8 mouse cellular contexts compared by ENCODE assay signal in the genomic region with DNA sequence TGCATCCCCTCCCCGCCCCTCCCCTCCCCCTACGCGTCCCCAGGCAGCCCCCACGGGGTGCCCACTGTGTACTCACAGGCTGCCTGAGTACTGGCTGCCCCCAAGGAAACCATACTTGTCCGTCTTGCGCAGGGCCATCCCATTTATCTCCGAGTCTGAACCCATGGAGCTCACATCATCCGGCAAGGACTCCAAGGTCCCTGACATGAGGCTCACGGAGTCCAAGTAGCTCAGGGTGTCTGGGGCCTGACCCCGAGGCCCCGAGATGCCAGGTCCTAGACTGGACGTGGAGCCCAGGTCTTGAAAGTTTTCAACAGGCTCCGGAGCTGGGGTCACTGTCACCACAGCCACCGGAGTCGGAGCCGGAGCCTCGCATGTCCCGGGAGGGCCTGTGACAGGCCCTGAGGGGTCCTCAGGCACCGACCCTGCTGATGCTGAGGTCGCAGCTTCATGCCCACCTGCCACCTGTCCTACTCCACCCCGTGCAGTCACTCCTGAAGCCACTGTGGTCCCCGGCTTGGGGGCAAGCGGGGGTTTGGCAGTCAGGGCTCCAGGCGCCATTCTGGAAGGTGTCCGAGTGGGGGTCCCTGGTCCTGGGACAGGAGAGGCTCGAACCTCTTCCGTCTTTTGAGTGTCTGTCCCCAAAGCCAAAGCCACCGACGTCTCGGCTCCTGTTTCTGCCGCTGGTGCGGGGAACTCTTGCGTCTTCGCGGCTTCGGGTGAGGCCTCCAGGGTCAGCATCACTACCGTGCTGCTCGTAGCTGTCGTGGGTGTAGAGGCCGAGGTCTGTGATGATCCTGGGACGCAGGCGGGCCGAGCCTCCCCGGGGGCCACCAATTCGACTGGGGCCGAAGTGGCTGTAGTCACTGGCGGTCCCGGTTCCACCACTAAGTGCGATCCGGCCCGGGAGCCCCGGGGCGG. TPM values are rescaled to one million over a fixed set of nuclear protein-coding genes. Genes with fewer than 3 reads are reported as not detected.
DNase-seq lines count a peak whose midpoint lies in the region; ATAC-seq lines count a peak whose summit lies in the region.

No protein-coding gene starts in this region.

- peak; percentile 66 for DNase-seq in adrenal gland, postnatal 14 days
- peak; percentile 33 for DNase-seq in midbrain, embryonic 10.5 days (ENCODE audit: low spot score)
- peak; percentile 66 for DNase-seq in testis, postnatal 10 days (ENCODE audit: low spot score)

- peak overlapping the region; percentile 78 for H3K4me2 ChIP-seq in intestine, embryonic 16.5 days (ENCODE audit: low read depth, low read length)

- no peaks in the 10 kb centered on the region for H3K27me3 ChIP-seq in megakaryocyte, embryonic 14.5 days (replicated peaks)
- H3K27me3 ChIP-seq in erythroblast, embryonic 14.5 days (ENCODE audit: control insufficient read depth): no peaks in the 10 kb centered on the region
- H3K27me3 ChIP-seq in intestine, embryonic 16.5 days (replicated peaks; ENCODE audit: control insufficient read depth, insufficient read depth, low read length): no peaks in the 10 kb centered on the region
- H3K27me3 ChIP-seq in midbrain, embryonic 10.5 days (ENCODE audit: low read depth, poor library complexity, severe bottlenecking): peaks cover 15% of the 10 kb centered on the region

- peaks cover 72% of the 10 kb centered on the region for H3K4me1 ChIP-seq in megakaryocyte, embryonic 14.5 days
- H3K4me1 ChIP-seq in erythroblast, embryonic 14.5 days (ENCODE audit: control insufficient read depth): peaks cover 70% of the 10 kb centered on the region
- peaks cover 13% of the 10 kb centered on the region for H3K4me1 ChIP-seq in intestine, embryonic 16.5 days (ENCODE audit: control insufficient read depth, insufficient read depth, low read length)
- peaks cover 44% of the 10 kb centered on the region for H3K4me1 ChIP-seq in midbrain, embryonic 10.5 days

- H3K27ac ChIP-seq in intestine, embryonic 16.5 days (ENCODE audit: low read length): peak overlapping the region; percentile 90
- peak overlapping the region; percentile 93 for H3K27ac ChIP-seq in midbrain, embryonic 10.5 days (replicated peaks)

- H3K9ac ChIP-seq in intestine, embryonic 16.5 days (ENCODE audit: low read depth, low read length): peak overlapping the region; percentile 93

- no peak for ATAC-seq in megakaryocyte, adult 5-6 weeks (ENCODE audit: poor library complexity, severe bottlenecking)
- ATAC-seq in intestine, embryonic 16.5 days: peak; percentile 16
- no peak for ATAC-seq in granulocyte monocyte progenitor cell, adult 5-6 weeks (replicated peaks; ENCODE audit: poor library complexity, severe bottlenecking)

- H3K36me3 ChIP-seq in megakaryocyte, embryonic 14.5 days (replicated peaks; ENCODE audit: low read length): peaks cover 32% of the 10 kb centered on the region
- peaks cover 49% of the 10 kb centered on the region for H3K36me3 ChIP-seq in erythroblast, embryonic 14.5 days (ENCODE audit: control insufficient read depth)
- peaks cover 10% of the 10 kb centered on the region for H3K36me3 ChIP-seq in intestine, embryonic 16.5 days (ENCODE audit: control insufficient read depth, insufficient read depth, low read length)
- peaks cover 26% of the 10 kb centered on the region for H3K36me3 ChIP-seq in midbrain, embryonic 10.5 days

- peak overlapping the region; percentile 99 for H3K4me3 ChIP-seq in megakaryocyte, embryonic 14.5 days (replicated peaks)
- peak overlapping the region; percentile 90 for H3K4me3 ChIP-seq in erythroblast, embryonic 14.5 days (replicated peaks)
- peak overlapping the region; percentile 95 for H3K4me3 ChIP-seq in intestine, embryonic 16.5 days (ENCODE audit: low read length)
- H3K4me3 ChIP-seq in midbrain, embryonic 10.5 days: peak overlapping the region; percentile 70

- under 1% methylated on average over 53 of the region's 53 CpGs for WGBS in intestine, embryonic 16.5 days
- under 1% methylated on average over 53 of the region's 53 CpGs for WGBS in midbrain, embryonic 10.5 days

- H3K9me3 ChIP-seq in megakaryocyte, embryonic 14.5 days: no peaks in the 10 kb centered on the region
- H3K9me3 ChIP-seq in erythroblast, embryonic 14.5 days (ENCODE audit: control insufficient read depth, low read length): no peaks in the 10 kb centered on the region
- H3K9me3 ChIP-seq in intestine, embryonic 16.5 days (ENCODE audit: control insufficient read depth, low read length): no peaks in the 10 kb centered on the region
- no peaks in the 10 kb centered on the region for H3K9me3 ChIP-seq in midbrain, embryonic 10.5 days (replicated peaks)

RNA-seq across cellular contexts. Expression of a gene that starts 0.6 kb away (rescaled TPM):
- 83.3 and 137 TPM in 2 replicates for polyA plus RNA-seq in megakaryocyte, embryonic 14.5 days (2012; ENCODE audit: insufficient read depth, low replicate concordance)
- total RNA-seq in megakaryocyte, adult 5-6 weeks (2015): 27.0 and 27.4 TPM in 2 replicates
- total RNA-seq in megakaryocyte, adult 5-6 weeks (2017): 59.8 and 74.2 TPM in 2 replicates
- total RNA-seq in adrenal gland, postnatal 14 days (2021): 38.9 and 45.6 TPM in 2 replicates
- polyA plus RNA-seq in erythroblast, embryonic 14.5 days (2012): 9.3 and 10.4 TPM in 2 replicates
- 15.5 and 18.4 TPM in 2 replicates for polyA plus RNA-seq in intestine, embryonic 16.5 days (2015; fragmentation: Nextera tagmentation; extraction: Ambion mirVana)
- 22.7 and 29.4 TPM in 2 replicates for polyA plus RNA-seq in midbrain, embryonic 10.5 days (2016; fragmentation: Nextera tagmentation; extraction: Ambion mirVana)
- 27.0 and 33.2 TPM in 2 replicates for total RNA-seq in granulocyte monocyte progenitor cell, adult 5-6 weeks (2014; fragmentation: Nextera tagmentation)
- total RNA-seq in granulocyte monocyte progenitor cell, adult 5-6 weeks (2017): 26.2 and 35.0 TPM in 2 replicates

RNA-seq across cellular contexts. Expression of a gene that starts 1.1 kb away (rescaled TPM):
- polyA plus RNA-seq in megakaryocyte, embryonic 14.5 days (2012; ENCODE audit: insufficient read depth, low replicate concordance): 4.7 TPM in 1 of 2 replicates, not detected in the other
- total RNA-seq in megakaryocyte, adult 5-6 weeks (2015): 5.0 and 6.0 TPM in 2 replicates
- 2.3 and 3.3 TPM in 2 replicates for total RNA-seq in megakaryocyte, adult 5-6 weeks (2017)
- 4.3 and 4.9 TPM in 2 replicates for total RNA-seq in adrenal gland, postnatal 14 days (2021)
- 2.0 and 3.5 TPM in 2 replicates for polyA plus RNA-seq in erythroblast, embryonic 14.5 days (2012)
- 20.3 and 21.0 TPM in 2 replicates for polyA plus RNA-seq in intestine, embryonic 16.5 days (2015; fragmentation: Nextera tagmentation; extraction: Ambion mirVana)
- polyA plus RNA-seq in midbrain, embryonic 10.5 days (2016; fragmentation: Nextera tagmentation; extraction: Ambion mirVana): 12.6 and 16.5 TPM in 2 replicates
- total RNA-seq in granulocyte monocyte progenitor cell, adult 5-6 weeks (2014; fragmentation: Nextera tagmentation): 9.1 and 25.5 TPM in 2 replicates
- total RNA-seq in granulocyte monocyte progenitor cell, adult 5-6 weeks (2017): 1.2 and 4.3 TPM in 2 replicates

RNA-seq across cellular contexts. Expression of a gene that starts 11.8 kb away (rescaled TPM):
- polyA plus RNA-seq in megakaryocyte, embryonic 14.5 days (2012; ENCODE audit: insufficient read depth, low replicate concordance): 13.5 and 43.5 TPM in 2 replicates
- 16.1 and 19.0 TPM in 2 replicates for total RNA-seq in megakaryocyte, adult 5-6 weeks (2015)
- total RNA-seq in megakaryocyte, adult 5-6 weeks (2017): 51.8 and 57.5 TPM in 2 replicates
- 50.9 and 55.4 TPM in 2 replicates for total RNA-seq in adrenal gland, postnatal 14 days (2021)
- 6.9 and 9.2 TPM in 2 replicates for polyA plus RNA-seq in erythroblast, embryonic 14.5 days (2012)
- 42.2 and 43.3 TPM in 2 replicates for polyA plus RNA-seq in intestine, embryonic 16.5 days (2015; fragmentation: Nextera tagmentation; extraction: Ambion mirVana)
- 94.3 and 109 TPM in 2 replicates for polyA plus RNA-seq in midbrain, embryonic 10.5 days (2016; fragmentation: Nextera tagmentation; extraction: Ambion mirVana)
- 21.1 and 44.7 TPM in 2 replicates for total RNA-seq in granulocyte monocyte progenitor cell, adult 5-6 weeks (2014; fragmentation: Nextera tagmentation)
- total RNA-seq in granulocyte monocyte progenitor cell, adult 5-6 weeks (2017): 44.1 and 58.2 TPM in 2 replicates

RNA-seq across cellular contexts. Expression of a gene that starts 25.2 kb away (rescaled TPM):
- 10.8 and 17.3 TPM in 2 replicates for polyA plus RNA-seq in megakaryocyte, embryonic 14.5 days (2012; ENCODE audit: insufficient read depth, low replicate concordance)
- total RNA-seq in megakaryocyte, adult 5-6 weeks (2015): 2.9 and 3.1 TPM in 2 replicates
- 5.9 and 9.7 TPM in 2 replicates for total RNA-seq in megakaryocyte, adult 5-6 weeks (2017)
- total RNA-seq in adrenal gland, postnatal 14 days (2021): 10.0 and 13.8 TPM in 2 replicates
- polyA plus RNA-seq in erythroblast, embryonic 14.5 days (2012): 0.26 and 0.33 TPM in 2 replicates
- polyA plus RNA-seq in intestine, embryonic 16.5 days (2015; fragmentation: Nextera tagmentation; extraction: Ambion mirVana): 21.6 and 23.6 TPM in 2 replicates
- polyA plus RNA-seq in midbrain, embryonic 10.5 days (2016; fragmentation: Nextera tagmentation; extraction: Ambion mirVana): 75.4 and 78.6 TPM in 2 replicates
- 6.0 and 18.7 TPM in 2 replicates for total RNA-seq in granulocyte monocyte progenitor cell, adult 5-6 weeks (2014; fragmentation: Nextera tagmentation)
- total RNA-seq in granulocyte monocyte progenitor cell, adult 5-6 weeks (2017): 11.4 and 12.0 TPM in 2 replicates

RNA-seq across cellular contexts. Expression of a gene that starts 25.3 kb away (rescaled TPM):
- 369 and 529 TPM in 2 replicates for polyA plus RNA-seq in megakaryocyte, embryonic 14.5 days (2012; ENCODE audit: insufficient read depth, low replicate concordance)
- 36.2 and 36.8 TPM in 2 replicates for total RNA-seq in megakaryocyte, adult 5-6 weeks (2015)
- total RNA-seq in megakaryocyte, adult 5-6 weeks (2017): 31.2 and 42.7 TPM in 2 replicates
- total RNA-seq in adrenal gland, postnatal 14 days (2021): 11.2 and 35.8 TPM in 2 replicates
- 26.0 and 36.2 TPM in 2 replicates for polyA plus RNA-seq in erythroblast, embryonic 14.5 days (2012)
- polyA plus RNA-seq in intestine, embryonic 16.5 days (2015; fragmentation: Nextera tagmentation; extraction: Ambion mirVana): 15.4 and 16.3 TPM in 2 replicates
- polyA plus RNA-seq in midbrain, embryonic 10.5 days (2016; fragmentation: Nextera tagmentation; extraction: Ambion mirVana): 31.8 and 32.7 TPM in 2 replicates
- total RNA-seq in granulocyte monocyte progenitor cell, adult 5-6 weeks (2014; fragmentation: Nextera tagmentation): 17.1 and 23.3 TPM in 2 replicates
- 29.1 and 33.3 TPM in 2 replicates for total RNA-seq in granulocyte monocyte progenitor cell, adult 5-6 weeks (2017)
